Comparison of ENCODE assay signal across 25 mouse cellular contexts in the genomic region with DNA sequence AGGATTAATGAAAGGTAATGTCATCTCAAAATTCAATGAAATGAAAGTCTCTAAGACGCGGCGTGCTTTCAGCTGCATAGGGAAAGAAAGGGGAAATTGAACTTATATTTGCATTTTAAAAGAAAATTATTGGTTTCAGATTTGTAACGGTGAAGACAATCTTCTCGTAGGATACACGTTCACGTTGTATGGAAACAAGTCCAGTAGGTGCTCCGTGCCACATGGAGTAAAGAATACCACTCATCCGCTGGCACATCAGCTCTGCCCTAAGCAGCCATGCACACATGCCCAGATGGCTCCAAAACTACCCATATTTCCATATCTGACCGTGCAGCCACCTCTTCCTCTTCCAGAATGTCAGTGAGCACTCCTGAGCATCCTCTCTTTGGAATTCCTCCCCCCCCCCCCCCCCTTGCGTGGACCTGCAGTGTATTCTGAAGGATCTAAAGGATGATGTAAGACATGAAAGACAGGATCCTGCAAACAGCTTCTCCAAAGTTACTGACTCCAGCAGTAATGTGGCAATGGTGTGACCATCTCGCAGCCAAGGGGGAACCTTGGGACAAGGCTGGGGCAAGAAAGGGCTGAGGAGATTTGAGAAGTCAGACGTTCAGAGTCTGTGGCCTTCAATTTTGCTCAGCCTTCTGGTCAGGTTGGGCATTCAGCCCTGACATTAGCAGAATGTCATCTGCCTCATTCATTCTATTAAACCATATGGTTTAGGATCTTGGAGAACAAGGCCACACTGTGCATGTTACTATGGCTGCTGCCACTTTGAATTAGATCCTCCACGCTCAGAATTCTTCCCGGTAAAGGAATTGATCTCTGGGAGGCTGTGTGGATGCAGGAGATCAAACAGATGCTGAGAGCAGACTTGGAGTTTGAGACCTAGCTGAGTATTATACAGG.
"Had no signal": no experiment of that assay in that cellular context is flagged by ENCODE, and none has a peak within 500 bp of the region (broad histone marks: within the 10 kb centered on the region; RNA-seq: fewer than 3 reads in every experiment).

No protein-coding gene starts in this region.

- H3K4me3 ChIP-seq: heart, adult 2 months; heart, embryonic 13.5 days; heart, embryonic 15.5 days; hindbrain, embryonic 13.5 days; kidney, embryonic 15.5 days; limb, embryonic 13.5 days; limb, embryonic 15.5 days; liver, embryonic 12.5 days had no signal

- H3K9ac ChIP-seq: heart, embryonic 13.5 days; heart, embryonic 15.5 days; hindbrain, embryonic 13.5 days; kidney, embryonic 15.5 days; limb, embryonic 13.5 days; limb, embryonic 15.5 days; liver, embryonic 12.5 days had no signal

- H3K9me3 ChIP-seq: heart, embryonic 13.5 days; heart, embryonic 15.5 days; hindbrain, embryonic 13.5 days; kidney, embryonic 15.5 days; limb, embryonic 13.5 days; limb, embryonic 15.5 days; liver, embryonic 12.5 days had no signal

- H3K4me2 ChIP-seq: heart, embryonic 11.5 days; heart, embryonic 13.5 days; heart, embryonic 15.5 days; hindbrain, embryonic 13.5 days; kidney, embryonic 15.5 days; limb, embryonic 13.5 days; limb, embryonic 15.5 days; liver, embryonic 12.5 days had no signal

- H3K27me3 ChIP-seq: heart, embryonic 13.5 days; heart, embryonic 15.5 days; kidney, embryonic 15.5 days; limb, embryonic 13.5 days; limb, embryonic 15.5 days; liver, embryonic 12.5 days had no signal

- H3K36me3 ChIP-seq: heart, embryonic 13.5 days; heart, embryonic 15.5 days; hindbrain, embryonic 13.5 days; kidney, embryonic 15.5 days; limb, embryonic 13.5 days; limb, embryonic 15.5 days; liver, embryonic 12.5 days had no signal

- H3K27ac ChIP-seq: heart, adult 2 months; heart, embryonic 13.5 days; heart, embryonic 15.5 days; hindbrain, embryonic 13.5 days; kidney, embryonic 15.5 days; kidney, postnatal 0 days; limb, embryonic 13.5 days; limb, embryonic 15.5 days; liver, embryonic 12.5 days had no signal

- ATAC-seq: hindbrain, embryonic 16.5 days; intestine, embryonic 16.5 days; liver, embryonic 12.5 days had no signal

- DNase-seq: gastrocnemius, postnatal 14 days; gastrocnemius, postnatal 36 days; heart, adult 11 months; heart, adult 2 months; heart, postnatal 14 days; heart, postnatal 36 days; kidney, adult 11 months; kidney, adult 2 months; kidney, adult 9 months; kidney, postnatal 14 days; kidney, postnatal 36 days; layer of hippocampus, adult 9-11 months; layer of hippocampus, postnatal 36 days; left cerebral cortex, postnatal 4 days had no signal
